Mouse (Mus musculus) left cerebral cortex, postnatal 36 days (tissue): ENCODE measurements at regions not wholly inside any gene's neighbourhood (a gene's known extent, or its start where the extent isn't known, plus 50 kb on each side); places are given as distances from the start of the nearest gene placed in this dataset. TPM values are rescaled to one million over a fixed set of nuclear protein-coding genes. Genes with fewer than 3 reads are reported as not detected.
A peak's percentile ranks its signal among the peaks of the same experiment; 100 is the strongest.

Source experiments
- DNase-seq, 2 experiments: peaks; one replicate each; pipeline ENCODE4 v3.0.0; 2021 to 2022; ENCODE audit warnings: low spot score in 2 of 2, mixed read lengths in 1 of 2
- intact Hi-C: fragments of 180-260 bp; cut with DNase I; formaldehyde crosslinking; loops from one replicate; pipeline ENCODE4 v1.15.1; 2025
- microRNA-seq: library from miRNA; unstranded; fragments of <30 nt; microRNA quantifications from one replicate; pipeline ENCODE4 v1.2.0, GENCODE M21; 2022

GRCm38 (mm10) chr3:33312230-33312825 lies 169.3 kb upstream of the Pex5l start:
- intact Hi-C loops: no loop called here
- no peak for DNase-seq

GRCm38 (mm10) chr3:33308212-33308611 lies 165.2 kb upstream of the Pex5l start:
- DNase-seq: no peak
- intact Hi-C loops: loop anchor here (5.0 kb wide), 1 partner anchor 484 kb away; no protein-coding TSS in a partner anchor

GRCm38 (mm10) chr3:33306169-33306568 lies 163.1 kb upstream of the Pex5l start:
- no peak for DNase-seq
- intact Hi-C loops: loop anchor here (5.0 kb wide), 1 partner anchor 486 kb away; no protein-coding TSS in a partner anchor

GRCm38 (mm10) chr3:33305756-33306155 lies 162.7 kb upstream of the Pex5l start:
- intact Hi-C loops: loop anchor here (5.0 kb wide), 1 partner anchor 487 kb away; no protein-coding TSS in a partner anchor
- peak in 1 of 2 experiments; percentile 25 for DNase-seq

GRCm38 (mm10) chr3:33262797-33263196 lies 119.8 kb upstream of the Pex5l start:
- intact Hi-C loops: no loop called here
- no peak for DNase-seq

GRCm38 (mm10) chr3:33219271-33220065 lies 76.4 kb upstream of the Pex5l start:
- intact Hi-C loops: no loop called here
- DNase-seq: no peak

- intact Hi-C loops: no loop called here
- DNase-seq: no peak
These were observed 75.2 kb upstream of the Pex5l start for GRCm38 (mm10) chr3:33218291-33218690.

- DNase-seq: no peak
- intact Hi-C loops: no loop called here
These were observed 74.5 kb upstream of the Pex5l start for GRCm38 (mm10) chr3:33217360-33218034.

GRCm38 (mm10) chr3:33211224-33211817 lies 68.3 kb upstream of the Pex5l start:
- DNase-seq: no peak
- intact Hi-C loops: no loop called here

Small RNAs in the stretch of these regions (microRNA-seq; reads per million reads assigned to microRNA genes)
- gene Gm27974: not detected
